Mouse (Mus musculus): ENCODE data around the gene Zfp61.
A peak's percentile ranks its signal among the peaks of the same experiment; 100 is the strongest.
"Not testable (repeated sequence)": the region's sequence is repeated elsewhere in the genome, so short reads cannot be mapped to it uniquely, and the experiment has no call there.

Gene Zfp61

GRCm38 (mm10) chr7:24297361-24298095, 3.5 kb downstream of the Zfp61 start:
- no peak for DNase-seq (ENCODE audit: low spot score)

GRCm38 (mm10) chr7:24296386-24296785, 4.6 kb downstream of the Zfp61 start:
- no peak for DNase-seq (ENCODE audit: low spot score)

- no peak for DNase-seq (ENCODE audit: low spot score)
These were observed 5.7 kb downstream of the Zfp61 start for GRCm38 (mm10) chr7:24295376-24295775.

- no peak for DNase-seq (ENCODE audit: low spot score)
These were observed 6.3 kb downstream of the Zfp61 start for GRCm38 (mm10) chr7:24294763-24295162.

- DNase-seq (ENCODE audit: low spot score), result no peak
These were observed 7.8 kb downstream of the Zfp61 start for GRCm38 (mm10) chr7:24293061-24293851.

GRCm38 (mm10) chr7:24291387-24292090, 9.5 kb downstream of the Zfp61 start:
- DNase-seq (ENCODE audit: low spot score), result no peak

- DNase-seq (ENCODE audit: low spot score), result no peak
These were observed 10.8 kb downstream of the Zfp61 start for GRCm38 (mm10) chr7:24290106-24290693.

GRCm38 (mm10) chr7:24288512-24288911, 12.5 kb downstream of the Zfp61 start:
- no peak for DNase-seq (ENCODE audit: low spot score)

- no peak for DNase-seq (ENCODE audit: low spot score)
These were observed 13.4 kb downstream of the Zfp61 start for GRCm38 (mm10) chr7:24287670-24288069.

- DNase-seq (ENCODE audit: low spot score), result no peak
These were observed 14.1 kb downstream of the Zfp61 start for GRCm38 (mm10) chr7:24286916-24287315.

GRCm38 (mm10) chr7:24286090-24286489, 14.9 kb downstream of the Zfp61 start:
- DNase-seq (ENCODE audit: low spot score), result no peak

GRCm38 (mm10) chr7:24280858-24281145, 20.2 kb downstream of the Zfp61 start:
- no peak for DNase-seq (ENCODE audit: low spot score)

- no peak for DNase-seq (ENCODE audit: low spot score)
These were observed 20.8 kb downstream of the Zfp61 start for GRCm38 (mm10) chr7:24280031-24280857.

- not testable (repeated sequence) for DNase-seq (ENCODE audit: low spot score)
These were observed 22.3 kb downstream of the Zfp61 start for GRCm38 (mm10) chr7:24278771-24279170.

GRCm38 (mm10) chr7:24274456-24274855, 26.6 kb downstream of the Zfp61 start:
- no peak for DNase-seq (ENCODE audit: low spot score)

- no peak for DNase-seq (ENCODE audit: low spot score)
These were observed 29.8 kb downstream of the Zfp61 start for GRCm38 (mm10) chr7:24271191-24271590.

- peak; percentile 95 for DNase-seq (ENCODE audit: low spot score)
These were observed 30.8 kb downstream of the Zfp61 start, which contains the start of gene Zfp93 for GRCm38 (mm10) chr7:24270288-24270672. Gene Zfp93, plus strand, starts transcription at chr7:24270420.

- peak; percentile 9 for DNase-seq (ENCODE audit: low spot score)
These were observed 31.3 kb downstream of the Zfp61 start for GRCm38 (mm10) chr7:24269667-24270287.

- DNase-seq (ENCODE audit: low spot score), result no peak
These were observed 31.8 kb downstream of the Zfp61 start for GRCm38 (mm10) chr7:24269256-24269655.

- no peak for DNase-seq (ENCODE audit: low spot score)
These were observed 32.6 kb downstream of the Zfp61 start for GRCm38 (mm10) chr7:24268176-24269155.
